Mouse (Mus musculus) kidney, adult 11 months (tissue): Measurements from ENCODE around the gene Atp11a.

Source experiments
- DNase-seq: peaks from one replicate; pipeline ENCODE4 v3.0.0; 2022

The Atp11a gene

DNA sequence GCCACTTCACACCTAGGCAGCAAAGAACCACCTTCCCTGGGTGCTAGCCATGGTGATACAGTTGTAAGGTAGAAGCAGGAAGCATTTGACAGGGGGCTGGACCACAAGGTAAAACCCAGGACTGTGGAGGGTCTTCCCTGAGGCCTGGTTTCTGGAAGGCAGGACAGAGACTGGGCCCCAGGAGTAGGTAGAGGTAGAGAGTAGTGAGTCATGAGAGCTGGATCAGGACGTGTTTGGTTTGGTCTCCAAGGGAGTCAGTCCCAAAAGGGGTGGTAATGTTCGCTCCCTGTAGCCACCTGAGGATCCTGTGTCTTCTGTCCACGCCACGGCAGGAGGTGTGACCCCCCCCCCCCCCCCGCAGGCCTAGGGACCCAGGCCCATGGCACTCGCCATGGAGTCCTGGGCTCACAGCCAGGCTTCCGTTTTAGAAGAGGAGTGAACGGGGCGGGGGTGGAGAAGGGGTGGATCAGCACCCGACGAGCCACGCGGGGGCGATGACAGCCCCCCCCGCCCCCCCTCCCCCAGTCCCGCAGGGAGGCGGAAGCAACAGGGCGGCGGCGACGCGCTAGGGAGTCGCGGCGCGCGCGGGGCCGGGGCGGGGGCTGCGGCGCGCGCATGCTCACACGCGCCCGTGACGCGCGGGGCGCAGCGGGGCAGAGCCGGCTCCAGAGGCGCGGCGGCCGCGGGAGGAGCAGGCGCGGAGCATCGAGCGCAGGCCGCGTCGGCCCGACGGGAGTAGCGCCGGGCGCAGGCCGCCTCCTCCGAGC is at the start of gene Atp11a:
Gene Atp11a (plus strand): TSS at position 624 of the 767 bp plus-strand sequence.
- DNase-seq = peak; percentile 56

DNA sequence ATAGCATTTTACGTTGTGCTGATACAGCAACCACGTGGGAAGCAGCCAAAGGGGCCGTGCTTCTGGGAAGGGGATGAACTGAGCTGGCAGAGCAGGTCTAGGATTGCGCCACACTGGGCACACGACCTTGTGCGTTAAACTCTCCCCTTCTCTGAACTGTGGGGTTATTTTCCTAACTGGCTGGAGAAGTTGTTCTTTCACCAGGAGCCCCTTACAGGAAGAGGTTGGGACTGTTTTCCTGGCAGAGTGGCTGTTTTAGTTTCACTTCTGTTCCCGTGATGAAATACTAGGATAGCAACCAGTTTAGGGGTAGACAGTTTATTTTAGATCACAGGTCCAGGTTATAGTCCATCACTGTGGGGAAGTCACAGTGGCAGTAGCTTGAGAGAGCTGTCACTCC is 45.2 kb upstream of the Atp11a start:
- DNase-seq = peak; percentile 23

DNA sequence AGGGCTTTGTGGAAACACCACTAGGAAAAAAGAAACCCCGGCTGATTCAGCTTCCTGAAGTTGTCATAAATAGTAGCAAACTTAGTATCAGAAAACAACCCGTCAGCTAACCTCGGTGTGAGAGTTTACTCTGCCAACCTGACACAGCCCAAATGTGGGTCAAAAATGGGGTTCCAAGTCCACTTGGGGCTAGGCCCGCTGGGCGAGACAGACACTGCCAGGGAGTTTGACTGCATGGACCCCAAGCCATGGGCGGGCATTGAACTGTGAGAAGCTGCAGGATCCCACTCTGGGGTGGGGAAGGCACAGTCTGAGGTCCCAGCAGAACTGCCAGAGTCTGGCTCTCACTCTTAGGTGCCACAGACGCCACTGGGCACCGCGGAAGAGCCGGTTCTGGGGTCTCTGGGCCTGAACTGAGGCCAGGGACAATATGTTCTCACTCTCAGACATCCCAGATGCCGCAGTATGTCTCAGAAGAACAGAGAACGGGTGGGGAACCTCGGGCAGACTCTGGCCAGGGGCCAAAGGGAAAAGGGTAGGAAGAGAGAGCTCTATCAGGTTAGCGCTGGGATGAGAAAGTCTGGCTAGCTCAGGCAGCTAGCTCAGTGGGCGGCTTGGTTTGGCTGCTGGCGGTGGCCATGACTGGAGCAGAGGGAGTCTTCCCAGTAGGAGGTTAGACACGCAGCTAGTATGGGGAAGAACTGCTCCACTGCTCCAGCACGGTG is 40.8 kb upstream of the Atp11a start:
- DNase-seq = peak; percentile 68

DNA sequence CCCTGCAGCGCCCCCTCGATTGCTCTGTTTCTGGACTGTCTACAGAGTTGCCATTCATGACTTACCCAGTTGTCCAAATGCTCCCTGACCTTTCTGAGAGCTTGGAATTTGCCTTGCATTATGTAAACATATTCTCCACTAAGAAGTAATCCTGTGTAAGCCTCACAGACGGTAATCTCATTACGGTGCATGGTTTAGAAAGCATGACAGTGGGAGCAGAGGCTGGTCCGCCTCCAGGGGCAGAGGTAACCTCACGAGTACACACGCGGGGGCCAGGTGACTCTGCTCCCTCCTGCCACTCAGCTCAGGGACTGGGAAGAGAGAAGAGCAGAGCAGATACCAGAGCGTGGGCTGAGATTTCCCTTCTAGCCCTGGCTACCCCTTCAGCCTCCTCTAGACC is 37.7 kb upstream of the Atp11a start:
- peak; percentile 74 for DNase-seq

DNA sequence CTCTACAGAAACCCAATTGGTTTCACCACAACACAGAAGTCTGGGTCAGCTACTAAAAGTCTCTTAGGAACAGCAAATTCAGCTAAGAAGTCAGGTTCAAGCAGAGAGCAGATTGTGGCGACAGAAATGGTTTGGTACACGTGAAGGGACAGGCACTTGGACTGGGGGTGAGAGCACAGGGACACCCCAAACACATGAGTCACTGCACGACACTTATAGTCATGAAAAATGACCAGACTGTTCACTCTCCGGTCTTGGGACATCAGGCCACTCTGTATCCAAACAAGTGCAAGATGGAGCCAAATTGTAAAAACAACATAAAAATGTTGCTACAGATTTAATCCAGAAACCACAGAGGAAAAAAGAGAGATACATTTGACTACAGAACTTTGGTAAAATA is 28.2 kb upstream of the Atp11a start:
- DNase-seq = no peak

DNA sequence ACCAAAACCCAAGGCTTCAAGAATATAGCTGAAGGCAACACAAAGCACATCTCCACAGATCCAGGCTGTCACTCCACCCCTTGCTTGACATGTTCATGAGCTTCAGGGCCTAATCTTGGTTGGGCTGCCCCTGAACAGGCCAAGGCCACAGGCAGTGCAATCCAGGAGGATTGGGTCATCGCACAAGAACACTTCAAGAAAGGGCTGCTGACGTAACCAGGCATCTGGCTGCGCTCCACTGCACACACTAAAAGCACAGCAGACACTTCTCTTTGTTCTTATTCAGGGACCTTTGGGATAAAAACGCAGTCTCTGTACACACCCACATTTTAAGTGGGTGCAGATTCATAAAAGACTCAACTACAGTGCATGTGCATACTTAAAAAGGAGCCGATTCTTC is 26.0 kb upstream of the Atp11a start:
- peak; percentile 44 for DNase-seq

DNA sequence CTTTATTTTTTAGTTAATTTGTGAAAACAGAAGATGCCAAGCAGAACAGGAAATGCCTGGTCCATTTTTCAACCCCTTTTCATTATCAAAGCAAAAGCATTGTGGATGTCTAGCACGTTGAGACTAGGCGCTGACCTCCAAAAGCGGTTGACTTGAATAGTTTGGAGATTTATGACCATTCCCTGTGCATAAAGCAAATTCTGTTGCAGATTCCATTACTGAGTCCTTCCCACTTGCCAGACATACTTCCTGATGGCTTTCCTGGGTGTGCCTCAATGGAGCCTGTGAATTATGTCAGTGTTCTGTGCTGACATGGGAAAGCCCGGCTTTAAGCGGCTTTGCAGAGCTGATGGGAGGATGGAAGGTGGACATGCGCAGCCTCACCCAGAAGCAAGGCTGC is 24.4 kb upstream of the Atp11a start:
- no peak for DNase-seq

DNA sequence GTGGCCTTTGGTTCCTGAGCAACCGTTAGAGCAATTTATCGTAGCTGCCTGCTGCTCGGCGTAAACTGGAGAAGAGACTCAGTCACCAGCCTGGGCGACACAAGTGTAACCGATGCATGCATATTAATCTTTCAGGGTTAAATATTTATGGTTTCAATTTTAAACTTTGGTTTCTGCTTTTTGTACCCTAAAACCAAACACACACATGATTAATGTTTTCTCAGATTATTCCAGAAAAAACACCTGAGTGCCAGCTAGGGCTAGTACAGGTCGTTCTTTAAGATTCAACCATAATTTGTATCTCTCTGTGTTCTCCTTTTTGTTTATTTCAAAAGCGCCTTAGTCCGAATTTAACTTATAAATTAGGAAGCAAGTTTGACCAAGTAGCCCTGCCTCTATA is 17.7 kb upstream of the Atp11a start:
- DNase-seq = no peak

DNA sequence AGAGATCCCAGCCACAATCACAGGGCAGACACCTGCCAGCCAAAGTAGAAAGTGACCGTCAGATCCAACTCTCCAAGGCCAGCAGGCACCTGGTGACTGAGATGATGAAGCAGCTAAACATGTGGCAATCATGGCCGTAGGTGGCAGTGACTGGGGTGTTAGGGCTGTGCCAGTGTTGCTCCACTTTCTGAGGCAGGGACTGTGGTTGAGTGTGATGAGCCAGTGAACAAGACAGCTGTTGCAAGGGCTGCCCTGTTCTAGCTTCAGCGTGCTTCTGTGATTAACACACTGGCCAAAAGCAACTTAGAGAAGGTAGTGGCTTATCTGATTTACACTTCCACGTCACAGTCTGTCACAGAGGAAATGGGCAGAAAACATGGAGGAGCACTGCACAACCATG is 13.4 kb upstream of the Atp11a start:
- DNase-seq = no peak

DNA sequence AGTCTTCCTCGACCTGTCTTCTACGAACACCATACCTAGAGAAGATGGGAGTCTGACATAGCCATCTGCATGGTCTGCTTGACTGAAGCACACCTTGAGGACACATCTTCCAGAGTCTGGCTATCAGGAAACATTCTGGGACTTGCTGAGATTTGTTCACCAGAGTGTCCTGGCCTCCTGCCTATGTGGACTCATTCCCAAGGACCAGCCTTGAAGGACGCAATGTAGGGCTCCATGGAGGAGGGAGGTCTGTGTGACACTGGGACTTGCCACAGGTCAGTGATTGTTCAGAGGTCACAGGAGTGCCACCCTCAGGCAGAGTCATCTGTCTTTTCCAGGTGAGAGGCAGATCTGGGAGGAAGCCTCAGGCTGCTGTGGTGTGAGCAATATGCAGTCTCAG is 8.6 kb upstream of the Atp11a start:
- DNase-seq = peak; percentile 29

DNA sequence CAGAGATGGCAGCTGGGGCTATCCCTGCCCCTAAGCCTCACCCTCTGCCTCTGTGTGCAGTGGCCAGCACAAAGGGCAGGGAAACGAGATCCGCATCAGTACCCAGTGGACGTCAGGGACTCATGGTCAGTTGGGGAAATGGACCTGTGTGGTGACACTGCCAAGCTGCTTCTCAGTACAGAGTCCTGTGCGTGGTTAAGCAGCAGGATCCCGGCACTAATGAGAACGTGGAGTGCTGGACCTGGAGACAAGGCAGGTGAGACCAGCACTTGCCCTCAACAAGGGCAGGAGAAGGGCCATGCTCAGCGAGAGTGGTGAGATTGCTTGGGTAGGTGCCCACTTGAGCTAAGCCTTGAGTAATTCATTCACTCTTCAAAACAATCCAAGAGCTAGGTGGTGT is 7.7 kb upstream of the Atp11a start:
- DNase-seq = peak; percentile 85

DNA sequence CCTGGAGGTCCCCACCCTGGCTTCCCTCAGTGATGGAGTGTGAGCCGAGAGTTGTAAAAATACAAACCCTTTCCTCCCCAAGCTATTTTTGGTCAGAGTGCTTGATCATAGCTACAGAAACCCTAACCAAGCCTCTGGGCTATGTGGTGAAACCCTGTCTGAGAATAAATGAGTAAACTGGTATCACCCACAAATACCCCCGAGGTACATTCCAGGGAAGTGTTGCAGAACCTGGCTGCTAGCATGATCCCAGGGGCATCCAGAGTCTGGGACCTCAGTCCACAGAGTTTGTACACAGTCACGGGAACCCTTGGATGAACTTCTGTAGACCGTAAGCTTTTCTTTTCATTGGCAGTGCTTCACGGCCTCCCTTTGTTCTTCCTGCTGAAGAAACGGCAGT is 3.8 kb upstream of the Atp11a start:
- DNase-seq = peak; percentile 73

DNA sequence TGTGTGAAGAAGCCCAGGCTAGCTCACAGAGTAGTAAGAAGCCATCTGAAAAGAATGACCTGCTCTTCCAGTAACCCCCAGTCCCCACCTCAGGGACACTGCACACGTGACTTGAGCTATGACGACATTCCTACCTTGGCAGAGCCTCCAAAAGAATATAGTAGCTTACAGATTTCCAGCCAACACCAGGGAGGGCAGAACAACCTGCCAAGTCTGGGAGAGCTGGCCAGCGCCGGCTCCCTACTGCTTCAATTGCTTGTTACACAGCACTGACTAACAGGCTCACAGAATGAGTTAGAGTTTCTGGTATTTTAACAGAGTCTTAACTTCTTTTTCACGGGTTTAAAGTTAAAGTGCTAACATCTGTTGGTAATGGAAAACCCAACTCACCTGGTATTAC is 2.7 kb upstream of the Atp11a start:
- DNase-seq = peak; percentile 85

DNA sequence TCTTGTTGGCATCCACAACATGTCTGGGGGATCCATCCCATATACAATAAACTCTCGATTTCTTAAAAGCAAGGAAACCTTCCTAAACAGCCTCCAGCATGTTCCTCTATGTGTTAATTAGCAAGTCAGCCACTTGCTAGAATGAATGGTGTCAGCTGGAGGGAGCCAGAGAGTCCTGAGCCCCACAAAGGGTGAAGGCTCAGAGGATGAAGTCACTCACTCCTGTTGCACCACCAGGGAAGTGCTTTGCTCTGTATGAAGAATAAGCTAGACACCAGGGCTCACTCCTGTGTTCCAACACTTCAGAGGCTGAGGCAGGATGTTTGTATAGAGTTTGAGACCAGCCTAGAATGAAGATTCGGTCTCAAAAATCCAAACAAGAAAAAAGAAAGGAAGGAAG is 1.5 kb upstream of the Atp11a start:
- DNase-seq = no peak

DNA sequence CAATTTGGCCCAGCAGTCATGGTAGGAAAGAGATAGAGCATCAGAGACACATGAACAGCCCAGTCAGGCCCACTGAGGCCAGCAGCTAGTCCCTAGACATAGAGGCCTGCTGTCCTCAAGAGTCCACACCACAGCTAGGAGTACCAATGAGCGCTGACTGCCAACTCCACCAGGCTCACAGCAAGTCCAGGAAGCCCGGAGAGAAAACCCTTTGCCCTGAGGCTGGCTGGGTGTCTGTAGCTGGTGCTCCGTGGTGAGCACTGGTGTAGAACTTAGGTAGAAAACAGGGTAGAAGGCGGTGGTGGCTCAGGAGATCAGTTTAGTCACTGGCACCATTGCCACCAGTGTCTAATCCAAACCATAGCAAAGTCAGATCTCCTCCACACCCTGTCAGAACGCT is 988 bp upstream of the Atp11a start:
- no peak for DNase-seq

DNA sequence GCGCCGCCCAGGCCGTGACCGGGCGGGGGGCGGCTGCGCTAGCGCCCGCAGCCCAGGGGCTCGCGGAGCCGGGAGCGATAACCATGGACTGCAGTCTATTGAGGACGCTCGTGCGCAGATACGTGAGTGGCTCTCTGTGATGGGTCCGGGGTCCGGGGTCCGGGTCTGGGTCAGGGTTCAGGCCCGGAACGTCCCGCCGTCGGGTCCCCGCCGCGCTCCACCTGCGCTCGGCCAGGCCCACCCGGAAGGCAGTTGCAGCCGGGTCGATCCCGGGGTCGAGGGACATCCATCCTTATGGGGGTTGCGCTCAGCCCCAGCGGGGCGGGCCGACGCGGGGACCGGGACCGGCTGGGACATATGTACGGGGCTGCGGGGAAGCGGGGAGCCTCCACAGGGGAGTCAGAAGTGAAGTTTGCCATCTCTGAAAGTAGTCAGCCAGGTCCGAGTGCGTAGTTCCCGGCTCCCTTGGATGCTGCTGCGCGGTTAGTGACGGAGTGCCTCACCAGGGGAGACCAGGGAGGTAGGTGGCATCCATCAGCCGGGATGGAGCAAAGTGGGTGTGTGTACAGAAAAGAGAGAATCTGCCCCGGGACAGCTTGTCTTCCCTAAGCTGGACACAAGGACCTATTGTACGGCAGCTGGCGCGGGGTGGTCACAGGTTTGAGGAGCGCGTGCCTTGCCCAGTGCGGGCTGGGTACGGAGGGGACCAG is 572 bp downstream of the Atp11a start:
- DNase-seq = no peak

DNA sequence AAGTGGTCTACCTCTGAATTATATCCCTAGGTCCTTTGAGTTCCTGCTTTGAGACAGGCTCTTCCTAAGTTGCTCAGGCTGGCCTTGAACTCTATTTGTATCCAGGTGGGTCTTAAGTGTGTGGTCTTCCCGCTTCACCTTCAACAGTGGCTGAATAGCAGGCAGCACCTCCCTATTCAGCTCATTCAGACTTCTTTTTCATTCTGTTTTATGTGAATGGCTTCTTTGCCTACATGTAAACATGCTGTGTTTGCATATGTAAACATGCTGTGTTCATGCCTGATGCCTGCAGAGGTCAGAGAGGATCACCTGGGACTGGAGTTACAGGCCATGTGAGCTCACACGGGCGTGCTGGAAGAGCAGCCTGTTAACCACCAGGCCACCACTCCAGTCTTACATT is 3.1 kb downstream of the Atp11a start:
- DNase-seq = no peak

DNA sequence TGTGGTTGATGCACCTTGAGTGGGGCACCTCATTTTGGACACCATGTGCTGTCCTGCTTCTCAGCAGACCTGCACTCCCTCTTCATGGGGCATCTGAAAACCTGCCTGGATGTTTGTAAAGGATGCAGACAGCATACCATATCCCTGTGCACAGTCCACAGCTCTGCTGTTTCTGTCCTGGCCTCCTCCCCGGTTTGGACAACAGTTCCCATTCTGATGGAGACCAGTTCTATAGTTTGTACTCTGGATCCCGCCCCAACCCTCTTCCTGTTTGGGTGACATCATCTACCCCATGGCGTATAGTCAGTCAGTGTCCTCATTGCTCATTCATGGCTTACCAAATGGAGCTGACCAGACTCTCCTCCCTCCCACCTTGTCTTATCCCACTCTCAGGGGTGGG is 5.1 kb downstream of the Atp11a start:
- DNase-seq = no peak

DNA sequence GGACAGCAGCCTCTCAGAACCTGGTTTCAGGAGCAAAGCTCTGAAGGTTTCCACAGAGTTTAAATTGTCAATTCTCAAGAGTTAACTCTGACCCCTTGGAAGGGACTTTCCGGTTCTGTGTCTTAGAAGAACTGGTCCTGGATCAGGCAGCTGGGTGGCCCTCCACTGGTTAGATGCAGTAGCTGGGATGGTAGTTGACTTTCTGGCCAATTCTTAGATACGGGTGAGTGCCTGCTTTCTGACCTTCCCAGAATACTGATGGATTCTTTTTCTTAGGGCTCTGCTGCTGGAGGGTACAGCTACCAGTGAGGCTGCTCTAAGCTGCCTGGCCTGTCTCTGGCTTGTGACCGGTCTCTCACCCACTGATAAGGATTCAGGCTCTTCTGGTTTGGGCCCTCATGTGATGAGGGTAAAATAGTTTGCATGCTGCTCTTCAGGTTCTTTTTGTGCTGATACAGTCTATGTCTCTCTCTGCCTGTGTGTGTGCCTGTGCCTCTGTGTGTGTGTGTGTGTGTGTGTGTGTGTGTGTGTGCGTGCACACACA is 6.8 kb downstream of the Atp11a start:
- peak; percentile 40 for DNase-seq

DNA sequence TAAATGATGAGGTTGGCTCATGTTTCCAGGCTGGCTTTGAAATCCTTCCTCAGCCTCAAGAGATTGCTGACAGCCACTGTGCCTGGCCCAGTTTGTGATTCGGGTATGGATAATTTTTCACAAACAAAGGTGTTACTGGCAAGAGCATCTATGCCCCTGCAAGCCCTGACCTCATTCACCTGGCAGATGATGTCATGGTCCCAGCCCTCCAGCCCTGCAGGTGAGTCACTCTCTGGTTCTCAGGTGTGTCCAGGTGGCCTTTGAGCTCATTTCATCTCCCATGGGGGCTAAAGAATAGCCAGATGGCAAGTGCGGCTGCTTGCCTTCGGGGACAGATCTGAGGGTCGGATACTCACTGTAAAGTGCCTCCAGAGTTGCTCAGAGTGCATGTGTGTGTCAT is 8.2 kb downstream of the Atp11a start:
- no peak for DNase-seq

DNA sequence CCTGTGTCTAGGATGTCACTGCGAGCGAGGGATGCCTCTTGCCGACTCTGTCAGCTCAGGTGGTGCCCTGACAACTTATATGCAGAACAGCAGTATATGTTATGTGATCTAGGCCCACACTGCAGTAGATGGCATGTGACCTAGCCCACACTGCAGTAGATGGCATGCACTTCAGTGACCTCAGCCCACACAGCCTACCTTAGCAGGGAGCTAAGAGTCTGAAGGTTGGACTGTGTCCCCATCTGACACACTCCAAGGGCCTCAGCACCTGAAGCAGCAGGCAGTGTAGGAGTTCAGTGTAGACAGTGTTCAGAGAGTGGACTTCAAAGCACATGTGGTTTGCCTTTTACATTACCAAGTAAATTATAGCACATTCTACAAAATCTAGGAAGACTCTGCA is 10.4 kb downstream of the Atp11a start:
- DNase-seq = no peak

DNA sequence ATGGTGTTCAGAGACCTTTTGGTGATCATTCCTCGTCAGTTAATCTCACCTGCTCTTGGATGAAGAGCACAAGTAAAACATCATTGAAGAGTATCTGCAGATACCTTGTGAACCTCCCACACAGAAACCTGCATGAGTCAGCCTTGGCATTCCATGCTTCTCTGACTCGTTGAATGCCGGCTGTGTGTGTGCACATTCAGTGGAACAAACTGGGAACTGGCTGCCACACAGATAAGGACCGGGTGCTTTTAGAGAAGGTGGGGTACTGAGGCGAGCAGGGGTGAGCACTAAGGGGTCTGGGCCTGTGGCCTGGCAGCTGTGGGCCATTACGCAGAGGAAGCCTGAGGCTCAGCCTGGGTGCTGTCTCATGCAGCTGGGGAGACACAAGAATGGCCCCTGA is 11.9 kb downstream of the Atp11a start:
- DNase-seq = no peak

DNA sequence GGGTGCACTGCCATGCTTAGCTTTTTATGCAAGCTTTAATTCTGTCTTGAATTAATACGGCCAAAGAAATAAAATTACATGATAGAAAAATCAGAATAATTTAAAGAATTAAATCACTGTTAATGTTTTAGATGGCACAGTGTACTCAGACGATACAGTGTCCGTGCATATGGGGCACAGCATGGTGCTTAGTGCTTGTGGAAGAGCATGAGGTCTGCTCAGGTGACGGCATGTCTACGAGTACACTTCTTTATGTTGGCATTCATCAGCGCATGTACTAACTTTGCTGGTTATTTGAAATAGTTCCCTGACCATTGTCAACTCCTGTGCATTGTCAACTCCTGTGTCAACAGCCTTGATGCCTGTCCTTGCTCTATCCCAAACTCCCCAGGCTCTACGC is 12.5 kb downstream of the Atp11a start:
- no peak for DNase-seq

DNA sequence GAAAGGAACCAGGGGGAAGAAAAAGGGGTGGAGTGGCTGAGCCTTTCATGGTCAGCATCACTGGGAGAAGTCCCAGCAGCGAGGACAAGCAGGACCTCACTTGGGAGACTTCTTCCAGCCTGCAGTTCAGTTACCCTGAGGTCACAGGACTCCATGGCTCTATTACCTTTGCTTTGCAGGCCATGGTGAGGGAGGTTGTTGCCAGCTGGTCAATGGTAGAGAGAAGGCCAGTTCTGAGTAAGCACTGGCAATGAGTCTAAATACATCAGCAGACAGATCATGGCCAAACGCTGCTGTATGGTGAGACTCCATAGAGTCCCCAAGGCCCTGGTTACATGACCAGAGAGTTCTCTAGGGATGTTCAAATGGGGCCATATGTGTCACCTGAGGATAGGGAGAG is 15.5 kb downstream of the Atp11a start:
- no peak for DNase-seq
